Mouse (Mus musculus): ENCODE results near the gene Depdc7.

- TF ChIP-seq CTCF (IDR thresholded peaks at IDR 0.05; ENCODE audit: borderline replicate concordance, extremely low read depth, insufficient read depth, insufficient read length) (no peak), POLR2A (IDR thresholded peaks at IDR 0.05; ENCODE audit: borderline replicate concordance, extremely low read depth, insufficient read depth, insufficient read length, poor library complexity, severe bottlenecking) (no peak)
These were observed 43.0 kb downstream of the Depdc7 start for GRCm38 (mm10) chr2:104699659-104700058.
